Mouse (Mus musculus): Measurements from ENCODE around the gene Zc3h13. TPM values are rescaled to one million over a fixed set of nuclear protein-coding genes. Genes with fewer than 3 reads are reported as not detected.

The Zc3h13 gene
- polyA plus RNA-seq, 1 experiment from 2014 or later: 49.2 TPM

DNA sequence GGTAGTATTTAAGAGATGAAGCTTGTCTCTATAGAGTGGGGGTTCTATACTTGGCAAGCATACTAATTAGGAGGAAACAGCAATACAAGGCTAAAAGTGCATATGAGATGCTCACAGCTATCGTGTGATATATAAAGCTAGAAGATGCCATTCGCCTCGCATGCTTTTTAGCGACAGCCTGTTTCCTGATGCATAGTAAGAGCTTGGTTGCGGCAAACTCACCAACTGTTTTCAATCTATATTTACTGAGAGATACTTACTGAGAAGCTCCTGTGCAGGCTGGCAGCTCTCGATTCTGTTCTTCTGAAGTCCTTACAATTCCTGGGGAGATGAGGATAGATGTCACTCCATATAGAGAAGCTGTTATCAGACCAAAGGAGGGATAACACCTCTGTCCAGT is 4.5 kb upstream of the Zc3h13 start:
- H3K27ac ChIP-seq: no peak overlapping the region
- H3K4me2 ChIP-seq: no peak overlapping the region
- H3K4me3 ChIP-seq: no peak overlapping the region
- H3K27me3 ChIP-seq (replicated peaks): no peaks in the 10 kb centered on the region
- H3K9me3 ChIP-seq: no peaks in the 10 kb centered on the region
- peaks cover 5% of the 10 kb centered on the region; the same call in 1 of the 2 replicates for H3K4me1 ChIP-seq
- no peaks in the 10 kb centered on the region for H3K36me3 ChIP-seq (replicated peaks)
- ATAC-seq (replicated peaks): no peak
- WGBS: 89% methylated on average over 6 of the region's 6 CpGs
- H3K9ac ChIP-seq: no peak overlapping the region

DNA sequence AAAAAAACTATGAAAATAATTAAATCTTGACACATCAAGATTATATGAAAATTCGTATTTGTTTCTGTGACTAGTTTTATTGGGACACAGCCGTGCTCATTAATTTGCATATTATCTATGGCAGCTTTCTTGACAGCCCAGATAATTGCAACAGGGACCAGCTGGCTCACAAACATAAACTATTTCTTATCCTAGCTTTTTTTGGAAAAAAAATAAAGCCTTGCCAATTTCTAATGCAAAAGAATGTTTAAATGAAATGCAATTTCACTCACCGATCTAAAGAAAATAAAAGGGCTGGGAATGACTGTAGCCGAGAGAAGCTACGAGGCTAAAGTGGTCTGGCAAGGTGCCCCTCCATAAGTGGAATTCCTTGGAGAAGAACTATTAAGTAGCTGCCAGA is 3.8 kb upstream of the Zc3h13 start:
- Histone ChIP-seq H3K9ac (no peak overlapping the region), H3K27ac (no peak overlapping the region), H3K36me3 (replicated peaks) (no peaks in the 10 kb centered on the region), H3K4me3 (no peak overlapping the region), H3K4me1 (peaks cover 12% of the 10 kb centered on the region), H3K27me3 (replicated peaks) (no peaks in the 10 kb centered on the region), H3K4me2 (no peak overlapping the region), H3K9me3 (no peaks in the 10 kb centered on the region)
- ATAC-seq (replicated peaks): no peak
- 70% methylated on average over 5 of the region's 5 CpGs for WGBS

DNA sequence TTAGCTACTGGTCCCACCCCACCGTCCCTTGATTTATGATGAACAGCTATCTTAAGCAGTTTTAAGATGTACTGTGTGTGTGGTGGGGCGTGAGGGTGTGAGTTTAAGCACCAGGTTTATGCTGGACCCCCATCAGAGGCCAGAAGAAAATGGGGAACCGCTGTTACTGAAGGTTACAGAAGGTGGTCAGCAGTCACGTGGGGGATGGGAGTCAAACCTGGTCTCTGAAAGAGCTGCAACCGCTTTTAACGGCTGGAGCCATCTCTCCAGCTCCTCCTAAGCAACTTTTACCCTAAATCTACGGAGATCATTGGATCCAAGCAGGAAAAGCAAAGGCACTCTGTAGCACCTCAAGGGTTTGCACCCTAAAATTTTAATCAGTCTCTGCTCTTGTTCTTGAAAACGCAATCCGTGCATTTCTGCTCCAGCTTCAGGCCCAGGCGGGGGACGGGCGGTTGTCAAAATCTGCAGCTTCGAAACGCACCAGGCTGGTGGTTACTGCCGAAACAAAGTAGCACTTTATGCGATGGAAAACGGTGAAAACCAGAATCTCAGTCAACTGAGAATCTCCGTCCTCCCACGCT is 472 bp upstream of the Zc3h13 start:
- Histone ChIP-seq H3K27ac (peak overlapping the region; percentile 84), H3K4me2 (peak overlapping the region; percentile 80), H3K9me3 (no peaks in the 10 kb centered on the region), H3K27me3 (replicated peaks) (no peaks in the 10 kb centered on the region), H3K9ac (peak overlapping the region; percentile 65), H3K4me1 (peaks cover 16% of the 10 kb centered on the region), H3K36me3 (replicated peaks) (no peaks in the 10 kb centered on the region), H3K4me3 (peak overlapping the region; percentile 90)
- peak; percentile 68 for ATAC-seq (replicated peaks)
- 7% methylated on average over 19 of the region's 19 CpGs for WGBS

DNA sequence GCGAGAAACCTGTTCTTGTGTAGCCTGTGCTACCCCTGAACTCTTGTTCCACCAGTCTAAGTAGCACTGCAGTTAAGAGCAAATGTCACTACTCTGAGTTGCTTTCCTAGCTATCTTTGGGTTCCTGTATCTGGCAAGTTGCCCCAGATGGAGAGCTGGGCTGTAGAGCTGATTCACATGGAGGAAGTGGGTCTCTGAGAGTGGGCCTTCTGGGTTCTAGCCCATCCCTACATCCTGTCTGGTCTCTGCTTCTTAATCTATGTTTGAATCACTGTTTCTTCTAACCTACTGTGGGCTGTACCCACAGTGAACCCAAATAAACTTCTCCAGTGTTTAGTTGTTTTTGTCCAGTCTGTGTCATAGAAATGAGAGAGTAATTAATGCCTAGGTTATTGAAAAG is 16.9 kb downstream of the Zc3h13 start:
- ATAC-seq (replicated peaks): no peak
- no peak overlapping the region for H3K4me2 ChIP-seq
- 96% methylated on average over 1 of the region's 1 CpGs for WGBS
- H3K36me3 ChIP-seq (replicated peaks): no peaks in the 10 kb centered on the region
- H3K9me3 ChIP-seq: no peaks in the 10 kb centered on the region
- no peaks in the 10 kb centered on the region for H3K27me3 ChIP-seq (replicated peaks)
- H3K4me1 ChIP-seq: no peaks in the 10 kb centered on the region
- H3K4me3 ChIP-seq: no peak overlapping the region
- no peak overlapping the region for H3K9ac ChIP-seq
- no peak overlapping the region for H3K27ac ChIP-seq

DNA sequence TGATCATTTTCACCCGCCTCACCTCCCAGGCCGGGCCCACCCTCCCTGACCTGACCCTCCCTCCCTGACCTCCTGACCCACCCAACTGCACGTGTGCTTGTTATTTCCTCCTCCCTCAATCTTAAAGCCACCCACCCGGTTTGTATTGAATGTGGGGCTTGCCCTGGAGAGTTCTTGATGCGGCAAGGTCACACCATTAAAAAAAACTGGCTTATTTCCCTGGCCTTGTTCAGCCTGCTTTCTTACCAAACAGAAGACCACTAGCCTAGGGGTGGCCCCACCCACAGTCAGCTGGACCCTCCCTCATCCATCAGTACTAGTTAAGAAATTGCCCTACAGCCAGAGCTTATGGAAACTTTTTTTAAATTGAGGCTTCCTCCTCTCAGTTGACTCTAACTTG is 19.6 kb downstream of the Zc3h13 start:
- no peaks in the 10 kb centered on the region for H3K36me3 ChIP-seq (replicated peaks)
- H3K4me3 ChIP-seq: no peak overlapping the region

DNA sequence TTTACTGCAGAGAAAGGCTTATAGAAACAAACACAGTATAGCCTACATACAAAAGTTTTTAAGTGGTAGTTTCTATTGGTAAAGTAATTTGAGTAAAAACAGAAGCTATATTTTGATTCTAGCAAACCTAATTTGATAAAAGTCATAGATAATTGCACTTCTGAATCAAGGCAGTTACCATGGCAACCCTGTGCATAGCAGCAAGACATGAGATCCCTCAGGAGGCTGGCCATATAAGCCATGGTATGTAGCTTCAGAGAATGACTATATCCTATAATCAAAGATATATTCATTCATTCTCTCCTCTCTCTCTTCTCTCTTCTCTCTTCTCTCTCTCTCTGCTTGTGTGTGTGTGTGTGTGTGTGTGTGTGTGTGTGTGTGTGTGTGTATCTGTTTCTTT is 23.7 kb downstream of the Zc3h13 start:
- no peak overlapping the region for H3K4me2 ChIP-seq
- no peaks in the 10 kb centered on the region for H3K9me3 ChIP-seq
- no peak overlapping the region for H3K9ac ChIP-seq
- H3K27me3 ChIP-seq (replicated peaks): no peaks in the 10 kb centered on the region
- no peaks in the 10 kb centered on the region for H3K36me3 ChIP-seq (replicated peaks)
- H3K4me3 ChIP-seq: no peak overlapping the region
- no peak overlapping the region for H3K27ac ChIP-seq
- ATAC-seq (replicated peaks): no peak
- no peaks in the 10 kb centered on the region for H3K4me1 ChIP-seq

More for the DNA sequence above, 19.6 kb downstream of the Zc3h13 start:
- 45% methylated on average over 5 of the region's 5 CpGs for WGBS
- Histone ChIP-seq H3K27me3 (replicated peaks) (no peaks in the 10 kb centered on the region), H3K9me3 (no peaks in the 10 kb centered on the region), H3K4me1 (no peaks in the 10 kb centered on the region), H3K9ac (no peak overlapping the region), H3K4me2 (no peak overlapping the region), H3K27ac (no peak overlapping the region)
- ATAC-seq (replicated peaks): no peak

DNA sequence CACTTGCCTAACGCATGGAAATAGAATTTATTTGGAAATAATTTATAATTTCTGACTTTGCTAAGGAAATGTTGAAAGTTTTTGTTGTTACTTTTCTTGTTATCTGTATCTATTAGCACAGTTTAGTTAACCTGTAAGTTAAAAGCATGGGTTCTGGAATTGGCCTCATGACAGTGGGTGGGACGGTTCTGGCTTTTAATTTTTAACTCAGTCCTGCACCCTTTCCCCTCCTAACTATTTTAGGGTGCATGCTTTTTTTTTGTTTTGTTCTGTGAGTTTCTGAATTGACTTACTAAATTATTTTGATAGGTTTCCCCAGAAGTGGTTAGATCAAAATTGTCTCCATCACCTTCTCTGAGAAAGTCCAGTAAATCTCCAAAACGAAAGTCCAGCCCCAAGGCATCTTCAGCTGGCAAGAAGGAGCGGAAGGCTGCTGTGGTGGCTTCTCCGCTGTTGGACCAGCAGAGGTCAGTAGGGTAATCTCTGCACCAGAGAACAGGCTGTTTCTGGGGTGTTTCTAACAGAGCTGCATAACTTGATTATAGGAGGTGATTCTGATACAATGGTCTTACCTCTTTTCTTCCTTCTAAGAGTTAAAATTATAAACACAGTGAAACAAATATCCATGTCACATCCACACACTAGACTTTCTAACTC is 25.3 kb downstream of the Zc3h13 start:
- Histone ChIP-seq H3K36me3 (replicated peaks) (no peaks in the 10 kb centered on the region), H3K27ac (no peak overlapping the region), H3K9ac (no peak overlapping the region), H3K4me3 (no peak overlapping the region), H3K4me1 (no peaks in the 10 kb centered on the region), H3K4me2 (no peak overlapping the region), H3K9me3 (no peaks in the 10 kb centered on the region), H3K27me3 (replicated peaks) (no peaks in the 10 kb centered on the region)
- ATAC-seq (replicated peaks): 0 out of 2 replicates have a peak, but pooled peaks have one; percentile 56
- 66% methylated on average over 5 of the region's 5 CpGs for WGBS

DNA sequence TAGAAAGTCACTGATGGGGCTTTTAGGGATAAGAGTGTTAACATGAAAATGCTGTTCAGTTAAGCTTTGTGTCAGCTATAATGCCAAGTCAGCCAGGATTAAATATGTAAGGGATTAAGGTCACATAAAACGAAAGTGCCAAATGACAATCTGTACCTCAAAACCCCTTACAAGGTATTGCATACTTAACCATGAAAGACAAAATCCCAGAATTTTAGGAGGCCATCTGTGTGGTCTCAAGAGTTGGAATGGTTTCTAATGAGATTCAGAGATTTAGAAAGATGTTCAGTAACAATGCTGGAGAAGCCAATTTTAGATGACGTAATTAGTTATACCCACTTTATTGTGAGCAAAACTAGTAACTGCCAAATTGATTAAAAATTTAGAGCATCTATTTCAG is 30.3 kb downstream of the Zc3h13 start:
- Histone ChIP-seq H3K4me2 (no peak overlapping the region), H3K4me3 (no peak overlapping the region), H3K9ac (no peak overlapping the region), H3K9me3 (no peaks in the 10 kb centered on the region), H3K36me3 (replicated peaks) (no peaks in the 10 kb centered on the region), H3K4me1 (no peaks in the 10 kb centered on the region), H3K27me3 (replicated peaks) (no peaks in the 10 kb centered on the region), H3K27ac (no peak overlapping the region)
- no peak for ATAC-seq (replicated peaks)
- 63% methylated on average over 2 of the region's 2 CpGs for WGBS

DNA sequence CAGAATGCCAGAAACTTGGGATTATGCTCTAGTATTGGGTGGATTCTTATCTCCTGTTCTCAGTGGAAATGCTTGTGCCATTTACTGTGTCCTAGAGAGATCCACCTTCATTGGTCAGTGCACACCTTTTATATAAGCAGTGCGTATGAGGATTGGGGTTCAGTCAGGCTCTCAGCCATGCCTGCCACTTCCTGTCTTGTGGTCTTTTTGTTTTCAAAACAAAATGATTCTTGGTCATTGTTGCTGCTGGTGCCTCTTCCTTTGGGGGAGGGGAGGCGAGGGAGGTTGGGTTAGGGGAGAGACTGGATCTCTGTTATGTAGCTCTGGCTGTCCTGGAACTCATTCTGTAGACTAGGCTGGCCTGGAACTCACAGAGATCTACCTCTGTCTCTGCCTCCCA is 34.6 kb downstream of the Zc3h13 start:
- H3K36me3 ChIP-seq (replicated peaks): peaks cover 9% of the 10 kb centered on the region
- H3K4me2 ChIP-seq: no peak overlapping the region
- no peak overlapping the region for H3K4me3 ChIP-seq
- no peak overlapping the region for H3K9ac ChIP-seq
- H3K9me3 ChIP-seq: no peaks in the 10 kb centered on the region
- H3K4me1 ChIP-seq: no peaks in the 10 kb centered on the region
- 92% methylated on average over 2 of the region's 2 CpGs for WGBS
- H3K27ac ChIP-seq: no peak overlapping the region
- ATAC-seq (replicated peaks): no peak
- H3K27me3 ChIP-seq (replicated peaks): no peaks in the 10 kb centered on the region

DNA sequence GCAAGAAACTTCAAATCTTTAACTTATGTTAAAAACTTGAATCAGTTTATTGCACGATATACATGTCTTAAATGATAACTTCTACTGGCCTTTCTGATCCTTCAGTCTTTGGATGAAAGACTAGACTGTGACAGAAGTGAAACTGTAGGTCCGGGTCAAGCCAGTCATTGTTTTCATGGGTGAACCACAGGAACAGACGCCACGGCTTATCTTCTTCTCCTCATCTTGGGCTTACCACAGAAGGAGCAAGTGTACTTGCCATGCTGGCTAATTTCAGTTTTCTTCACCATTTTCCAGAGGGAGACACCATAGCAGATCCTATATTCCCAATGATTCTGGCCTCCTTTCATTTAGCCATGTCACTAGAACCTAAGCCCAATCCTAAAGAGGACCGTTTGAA is 36.1 kb downstream of the Zc3h13 start:
- 93% methylated on average over 5 of the region's 5 CpGs for WGBS
- Histone ChIP-seq H3K4me3 (no peak overlapping the region), H3K9ac (no peak overlapping the region), H3K9me3 (no peaks in the 10 kb centered on the region), H3K4me2 (no peak overlapping the region), H3K4me1 (no peaks in the 10 kb centered on the region), H3K27ac (no peak overlapping the region), H3K27me3 (replicated peaks) (no peaks in the 10 kb centered on the region), H3K36me3 (replicated peaks) (peaks cover 12% of the 10 kb centered on the region)
- no peak for ATAC-seq (replicated peaks)

DNA sequence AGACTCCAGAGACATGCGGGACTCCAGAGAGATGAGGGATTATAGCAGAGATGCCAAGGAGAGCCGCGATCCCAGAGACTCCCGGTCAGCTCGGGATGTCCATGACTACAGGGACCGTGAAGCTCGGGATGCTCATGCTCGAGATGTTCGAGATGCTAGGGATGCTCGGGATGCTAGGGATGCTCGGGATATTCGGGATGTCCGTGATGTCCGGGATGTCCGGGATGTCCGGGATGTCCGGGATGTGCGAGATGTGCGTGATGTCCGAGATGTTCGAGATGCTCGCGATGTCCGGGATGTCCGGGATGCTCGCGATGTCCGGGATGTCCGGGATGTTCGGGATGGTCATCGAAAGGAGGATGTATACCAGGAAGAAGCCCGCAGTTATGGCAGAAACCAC is 39.2 kb downstream of the Zc3h13 start:
- H3K27ac ChIP-seq: no peak overlapping the region
- H3K4me3 ChIP-seq: no peak overlapping the region
- no peaks in the 10 kb centered on the region for H3K4me1 ChIP-seq
- H3K9me3 ChIP-seq: no peaks in the 10 kb centered on the region
- 97% methylated on average over 32 of the region's 32 CpGs for WGBS
- no peaks in the 10 kb centered on the region for H3K27me3 ChIP-seq (replicated peaks)
- H3K36me3 ChIP-seq (replicated peaks): peaks cover 12% of the 10 kb centered on the region
- no peak overlapping the region for H3K9ac ChIP-seq
- no peak for ATAC-seq (replicated peaks)
- no peak overlapping the region for H3K4me2 ChIP-seq

DNA sequence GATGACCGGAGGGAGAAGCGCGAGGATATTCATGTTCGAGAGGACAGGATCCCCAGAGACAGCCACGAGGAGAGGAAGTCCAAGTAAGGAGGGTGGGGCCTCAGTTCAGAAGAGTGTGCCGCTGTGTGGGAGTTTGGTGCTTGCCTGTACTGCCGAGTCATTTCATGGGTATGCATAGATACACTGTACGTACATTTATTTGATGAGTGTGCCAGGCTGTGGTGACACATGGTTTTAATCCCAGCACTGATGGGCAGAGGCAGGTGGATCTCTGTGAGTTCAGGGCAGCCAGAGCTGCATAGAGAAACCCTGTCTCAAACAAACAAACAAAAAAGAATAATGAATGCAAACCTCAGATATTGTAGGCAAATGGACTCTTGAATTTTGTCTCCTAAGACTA is 43.9 kb downstream of the Zc3h13 start:
- ATAC-seq (replicated peaks): no peak
- Histone ChIP-seq H3K4me1 (no peaks in the 10 kb centered on the region), H3K27ac (no peak overlapping the region), H3K4me3 (no peak overlapping the region), H3K36me3 (replicated peaks) (peaks cover 23% of the 10 kb centered on the region), H3K4me2 (no peak overlapping the region), H3K27me3 (replicated peaks) (no peaks in the 10 kb centered on the region), H3K9me3 (no peaks in the 10 kb centered on the region), H3K9ac (no peak overlapping the region)
- WGBS: 91% methylated on average over 8 of the region's 8 CpGs

DNA sequence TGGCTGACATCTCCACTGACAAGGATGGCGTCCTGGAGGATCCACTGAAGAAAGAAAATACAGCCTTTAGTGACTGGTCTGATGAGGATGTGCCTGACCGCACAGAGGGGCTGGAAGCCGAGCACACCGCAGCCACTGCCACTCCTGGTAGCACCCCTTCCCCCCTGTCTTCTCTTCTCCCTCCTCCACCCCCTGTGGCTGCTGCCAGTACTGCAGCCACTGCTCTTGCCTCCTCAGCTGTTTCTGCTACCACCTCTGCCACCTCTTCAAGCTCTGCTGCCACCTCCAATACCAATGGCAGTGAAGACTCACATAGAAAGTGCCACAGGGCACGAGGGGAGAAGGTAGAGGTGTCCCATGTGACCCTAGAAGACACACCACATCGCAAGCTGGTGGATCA is 46.4 kb downstream of the Zc3h13 start:
- Histone ChIP-seq H3K4me2 (no peak overlapping the region), H3K9me3 (no peaks in the 10 kb centered on the region), H3K27me3 (replicated peaks) (no peaks in the 10 kb centered on the region), H3K4me3 (no peak overlapping the region), H3K4me1 (no peaks in the 10 kb centered on the region), H3K9ac (no peak overlapping the region), H3K27ac (no peak overlapping the region), H3K36me3 (replicated peaks) (peaks cover 16% of the 10 kb centered on the region; the same call in 1 of the 2 replicates)
- ATAC-seq (replicated peaks): no peak
- WGBS: 82% methylated on average over 6 of the region's 6 CpGs
